Mouse (Mus musculus): Measurements from ENCODE around the gene Tmem215. TPM values are rescaled to one million over a fixed set of nuclear protein-coding genes. Genes with fewer than 3 reads are reported as not detected.

The Tmem215 gene
- polyA plus RNA-seq, 1 experiment = 0.23 TPM

GRCm38 (mm10) chr4:40496354-40496753, 24.4 kb downstream of the Tmem215 start:
- H3K4me3 ChIP-seq (ENCODE audit: insufficient read depth, low read length) = no peak overlapping the region
- H3K4me1 ChIP-seq (ENCODE audit: control insufficient read depth, insufficient read depth, low read length) = no peaks in the 10 kb centered on the region
- TF ChIP-seq POLR2A (IDR thresholded peaks at IDR 0.05; ENCODE audit: low read depth, low read length) (no peak), CTCF (IDR thresholded peaks at IDR 0.05; ENCODE audit: borderline replicate concordance, insufficient read depth, low read length) (no peak)
- H3K27ac ChIP-seq (ENCODE audit: insufficient read depth, low read length) = no peak overlapping the region

GRCm38 (mm10) chr4:40496828-40497227, 24.8 kb downstream of the Tmem215 start:
- Histone ChIP-seq H3K4me1 (ENCODE audit: control insufficient read depth, insufficient read depth, low read length) (no peaks in the 10 kb centered on the region), H3K4me3 (ENCODE audit: insufficient read depth, low read length) (no peak overlapping the region), H3K27ac (ENCODE audit: insufficient read depth, low read length) (no peak overlapping the region)
- TF ChIP-seq CTCF (IDR thresholded peaks at IDR 0.05; ENCODE audit: borderline replicate concordance, insufficient read depth, low read length) = no peak
- TF ChIP-seq POLR2A (IDR thresholded peaks at IDR 0.05; ENCODE audit: low read depth, low read length) = no peak

GRCm38 (mm10) chr4:40499812-40500591, 28.0 kb downstream of the Tmem215 start:
- TF ChIP-seq POLR2A (IDR thresholded peaks at IDR 0.05; ENCODE audit: low read depth, low read length) = no peak
- no peak for TF ChIP-seq CTCF (IDR thresholded peaks at IDR 0.05; ENCODE audit: borderline replicate concordance, insufficient read depth, low read length)

GRCm38 (mm10) chr4:40502459-40502858, 30.5 kb downstream of the Tmem215 start:
- Histone ChIP-seq H3K27ac (ENCODE audit: insufficient read depth, low read length) (no peak overlapping the region), H3K4me3 (ENCODE audit: insufficient read depth, low read length) (no peak overlapping the region), H3K4me1 (ENCODE audit: control insufficient read depth, insufficient read depth, low read length) (no peaks in the 10 kb centered on the region)
- TF ChIP-seq CTCF (IDR thresholded peaks at IDR 0.05; ENCODE audit: borderline replicate concordance, insufficient read depth, low read length) (no peak), POLR2A (IDR thresholded peaks at IDR 0.05; ENCODE audit: low read depth, low read length) (no peak)

More at GRCm38 (mm10) chr4:40499812-40500591, 28.0 kb downstream of the Tmem215 start:
- H3K4me3 ChIP-seq (ENCODE audit: insufficient read depth, low read length) = no peak overlapping the region
- H3K27ac ChIP-seq (ENCODE audit: insufficient read depth, low read length) = no peak overlapping the region
- H3K4me1 ChIP-seq (ENCODE audit: control insufficient read depth, insufficient read depth, low read length) = no peaks in the 10 kb centered on the region

- Histone ChIP-seq H3K4me3 (ENCODE audit: insufficient read depth, low read length) (no peak overlapping the region), H3K27ac (ENCODE audit: insufficient read depth, low read length) (no peak overlapping the region), H3K4me1 (ENCODE audit: control insufficient read depth, insufficient read depth, low read length) (no peaks in the 10 kb centered on the region)
- TF ChIP-seq POLR2A (IDR thresholded peaks at IDR 0.05; ENCODE audit: low read depth, low read length) = no peak
- no peak for TF ChIP-seq CTCF (IDR thresholded peaks at IDR 0.05; ENCODE audit: borderline replicate concordance, insufficient read depth, low read length)
These were observed 37.6 kb downstream of the Tmem215 start for GRCm38 (mm10) chr4:40509534-40509933.

- no peaks in the 10 kb centered on the region for H3K4me1 ChIP-seq (ENCODE audit: control insufficient read depth, insufficient read depth, low read length)
- no peak overlapping the region for H3K27ac ChIP-seq (ENCODE audit: insufficient read depth, low read length)
- TF ChIP-seq CTCF (IDR thresholded peaks at IDR 0.05; ENCODE audit: borderline replicate concordance, insufficient read depth, low read length) (no peak), POLR2A (IDR thresholded peaks at IDR 0.05; ENCODE audit: low read depth, low read length) (no peak)
- H3K4me3 ChIP-seq (ENCODE audit: insufficient read depth, low read length) = no peak overlapping the region
These were observed 41.3 kb downstream of the Tmem215 start for GRCm38 (mm10) chr4:40513235-40513634.

- H3K4me1 ChIP-seq (ENCODE audit: control insufficient read depth, insufficient read depth, low read length) = no peaks in the 10 kb centered on the region
- TF ChIP-seq CTCF (IDR thresholded peaks at IDR 0.05; ENCODE audit: borderline replicate concordance, insufficient read depth, low read length) (no peak), POLR2A (IDR thresholded peaks at IDR 0.05; ENCODE audit: low read depth, low read length) (no peak)
- no peak overlapping the region for H3K4me3 ChIP-seq (ENCODE audit: insufficient read depth, low read length)
- no peak overlapping the region for H3K27ac ChIP-seq (ENCODE audit: insufficient read depth, low read length)
These were observed 46.8 kb downstream of the Tmem215 start for GRCm38 (mm10) chr4:40518545-40519324.

Other genes with a start within 250 kb of the Tmem215 start
- 58.4 and 62.7 TPM in 2 replicates for gene Ddx58, start 232.4 kb upstream of the Tmem215 start, polyA plus RNA-seq (2011; ENCODE audit: insufficient read length, low read depth, missing spikeins)
- gene Smim27, start 202.6 kb upstream of the Tmem215 start, polyA plus RNA-seq (2011; ENCODE audit: insufficient read length, low read depth, missing spikeins) = 9.6 and 10.8 TPM in 2 replicates
- gene Topors, start 202.3 kb upstream of the Tmem215 start, polyA plus RNA-seq (2011; ENCODE audit: insufficient read length, low read depth, missing spikeins) = 39.4 and 42.0 TPM in 2 replicates
- 133 and 135 TPM in 2 replicates for gene Ndufb6, start 192.8 kb upstream of the Tmem215 start, polyA plus RNA-seq (2011; ENCODE audit: insufficient read length, low read depth, missing spikeins)
- gene Aptx, start 231.0 kb downstream of the Tmem215 start, polyA plus RNA-seq (2011; ENCODE audit: insufficient read length, low read depth, missing spikeins) = 23.4 and 25.7 TPM in 2 replicates
- 234 and 239 TPM in 2 replicates for gene Dnaja1, start 250.0 kb downstream of the Tmem215 start, polyA plus RNA-seq (2011; ENCODE audit: insufficient read length, low read depth, missing spikeins)

All from embryonic fibroblast, embryonic 13.5 days (primary cell).